Mouse (Mus musculus) G1E (cell line): ENCODE results near the gene Gfy. TPM values are rescaled to one million over a fixed set of nuclear protein-coding genes. Genes with fewer than 3 reads are reported as not detected.

Experiments
- ATAC-seq: 2 replicates; pipeline ENCODE4 v1.8.0; 2016; ENCODE audit warnings: mild to moderate bottlenecking; ENCODE audit not compliant: insufficient number of reproducible peaks, poor library complexity, low FRiP score, severe bottlenecking; ENCODE audit errors: extremely low read depth
- DNase-seq: peaks from one replicate; pipeline ENCODE4 v3.0.0; 2012; ENCODE audit warnings: low spot score
- H3K27me3 ChIP-seq: 2 replicates; pipeline ENCODE4 v1.6.1; 2012; ENCODE audit warnings: mild to moderate bottlenecking, low read length, inconsistent platforms; ENCODE audit not compliant: insufficient read depth
- H3K36me3 ChIP-seq: replicated peaks from 2 replicates; pipeline ENCODE3; 2012; ENCODE audit warnings: mild to moderate bottlenecking, inconsistent platforms
- H3K4me1 ChIP-seq: 2 replicates; pipeline ENCODE4 v1.6.1; 2012; ENCODE audit warnings: low read depth, low read length, inconsistent platforms, mixed read lengths; ENCODE audit not compliant: insufficient read depth
- H3K4me3 ChIP-seq: 2 replicates; pipeline ENCODE4 v1.5.1; 2012; ENCODE audit warnings: low read depth, mild to moderate bottlenecking, inconsistent platforms, low read length, moderate library complexity, mixed read lengths
- H3K9me3 ChIP-seq: replicated peaks from 2 replicates; pipeline ENCODE4 v1.6.1; 2012; ENCODE audit warnings: inconsistent platforms
- CTCF ChIP-seq: IDR thresholded peaks from 2 replicates; pipeline ENCODE4 v1.5.1; 2012; ENCODE audit warnings: low read depth, low read length, inconsistent platforms, mixed read lengths
- GATA1 ChIP-seq: IDR thresholded peaks from 2 replicates; pipeline ENCODE4 v1.6.1; 2012; ENCODE audit warnings: borderline replicate concordance, low read length, inconsistent platforms, mixed read lengths
- GATA2 ChIP-seq: IDR thresholded peaks from 2 replicates; pipeline ENCODE4 v1.6.1; 2012; ENCODE audit warnings: low read depth, low read length, inconsistent platforms, borderline replicate concordance
- POLR2AphosphoS5 ChIP-seq: IDR thresholded peaks from 2 replicates; pipeline ENCODE4 v1.6.1; 2012; ENCODE audit warnings: low read depth, low read length, inconsistent platforms; ENCODE audit not compliant: insufficient replicate concordance
- TAL1 ChIP-seq: conservative IDR thresholded peaks from 2 replicates; pipeline ENCODE4 v1.6.1; 2012; ENCODE audit warnings: low read depth, low read length, inconsistent platforms, mixed read lengths
- polyA plus RNA-seq: library from polyadenylated mRNA; stranded (reverse); fragments of >175 nt; gene quantifications from 2 replicates; pipeline ENCODE4 v1.2.3, GENCODE M21; 2012
- total RNA-seq, 2 experiments: library from RNA; stranded (forward) in 1 of 2; stranded (reverse) in 1 of 2; fragments of 200-1000 nt in 1 of 2; fragments of >200 nt in 1 of 2; fragmentation: Nextera tagmentation in 1 of 2; gene quantifications; 2 replicates each; pipeline ENCODE4 v1.2.3; 2014 to 2017

The Gfy gene
- total RNA-seq (2014; fragmentation: Nextera tagmentation): not detected in 2 replicates
- 0.05 and 0.06 TPM in 2 replicates for total RNA-seq (2017)
- polyA plus RNA-seq: not detected in 2 replicates

DNA sequence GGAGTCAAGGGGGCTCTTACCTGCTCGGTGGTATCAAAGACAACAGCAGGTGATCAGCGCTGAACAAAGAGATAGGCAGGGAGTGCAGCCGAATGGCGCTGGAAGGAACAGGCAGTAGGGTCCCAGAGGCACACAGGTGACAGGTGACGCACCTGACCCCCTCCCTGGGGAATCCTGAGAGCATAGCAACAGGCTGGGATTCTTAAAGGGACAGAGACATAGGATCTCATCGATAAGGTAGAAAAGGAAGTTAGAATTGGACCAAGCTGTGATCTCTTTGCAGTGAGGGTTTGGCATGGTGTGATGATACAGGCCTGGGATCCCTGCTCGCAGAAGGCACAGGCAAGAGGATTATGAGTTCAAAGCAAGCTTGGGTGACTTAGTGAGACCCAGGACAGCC lies at the start of gene Gfy:
Gene Gfy (minus strand): TSS at position 101 of the 400 bp plus-strand sequence.
- no peaks in the 10 kb centered on the region for H3K36me3 ChIP-seq
- DNase-seq (no peak), ATAC-seq (no peak)
- H3K9me3 ChIP-seq: no peaks in the 10 kb centered on the region
- peaks cover 90% of the 10 kb centered on the region for H3K27me3 ChIP-seq
- TF ChIP-seq GATA2 (no peak), CTCF (no peak), GATA1 (no peak), TAL1 (no peak), POLR2AphosphoS5 (no peak)
- H3K4me3 ChIP-seq: no peak within 1 kb of the TSS
- peaks cover 33% of the 10 kb centered on the region for H3K4me1 ChIP-seq

DNA sequence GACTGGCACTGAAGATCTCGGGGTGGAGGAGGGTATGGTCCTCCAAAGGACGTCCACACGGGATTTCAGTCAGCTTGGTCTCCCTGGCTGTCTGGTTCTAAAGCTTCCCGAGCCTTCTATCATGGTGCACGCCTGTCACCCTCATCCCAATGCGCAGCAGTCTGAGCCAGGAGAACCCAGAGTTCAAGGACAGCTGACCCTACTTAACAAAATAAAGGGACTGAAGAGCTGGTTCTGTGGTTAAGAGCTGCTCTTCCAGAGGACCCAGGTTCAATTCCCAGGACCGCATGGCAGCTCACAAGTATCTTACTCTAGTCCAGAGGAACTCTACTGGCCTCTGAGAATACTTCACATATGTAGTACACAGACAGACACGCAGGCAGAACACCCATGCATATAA lies 49.7 kb upstream of the Gfy start:
- TF ChIP-seq GATA1: no peak
- no peak for TF ChIP-seq CTCF
- no peak for TF ChIP-seq POLR2AphosphoS5
- no peak for TF ChIP-seq GATA2
- no peak for TF ChIP-seq TAL1
- DNase-seq (no peak), ATAC-seq (no peak)
- Histone ChIP-seq H3K4me3 (no peak overlapping the region), H3K9me3 (no peaks in the 10 kb centered on the region), H3K4me1 (peaks cover 8% of the 10 kb centered on the region), H3K27me3 (peaks cover 41% of the 10 kb centered on the region), H3K36me3 (peaks cover 26% of the 10 kb centered on the region)

DNA sequence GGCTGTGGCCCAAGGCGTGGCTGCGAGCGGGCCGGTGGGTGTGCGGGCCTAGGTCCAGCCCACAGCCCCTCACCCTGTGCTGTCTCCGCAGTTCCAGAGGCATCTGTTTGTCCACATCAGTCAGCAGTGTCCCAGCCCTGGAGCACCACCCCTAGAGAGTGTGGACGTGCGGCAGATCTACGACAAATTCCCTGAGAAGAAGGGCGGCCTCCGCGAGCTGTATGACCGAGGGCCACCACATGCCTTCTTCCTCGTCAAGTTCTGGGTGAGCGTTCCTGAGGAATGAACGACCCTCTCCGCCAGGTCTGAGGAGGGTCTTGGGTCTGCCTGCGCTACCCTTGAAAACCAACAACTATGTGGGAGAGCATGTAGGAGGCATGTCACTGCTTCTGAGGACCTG lies 49.2 kb upstream of the Gfy start:
- Histone ChIP-seq H3K27me3 (peaks cover 44% of the 10 kb centered on the region), H3K4me3 (no peak overlapping the region), H3K4me1 (peaks cover 6% of the 10 kb centered on the region), H3K36me3 (peaks cover 21% of the 10 kb centered on the region), H3K9me3 (no peaks in the 10 kb centered on the region)
- no peak for TF ChIP-seq CTCF
- no peak for TF ChIP-seq TAL1
- no peak for TF ChIP-seq POLR2AphosphoS5
- ATAC-seq (no peak), DNase-seq (no peak)

- Histone ChIP-seq H3K4me3 (no peak overlapping the region), H3K36me3 (peaks cover 3% of the 10 kb centered on the region), H3K27me3 (peaks cover 50% of the 10 kb centered on the region), H3K9me3 (no peaks in the 10 kb centered on the region), H3K4me1 (peaks cover 4% of the 10 kb centered on the region)
- DNase-seq (no peak), ATAC-seq (no peak)
- no peak for TF ChIP-seq GATA2
- no peak for TF ChIP-seq TAL1
- no peak for TF ChIP-seq POLR2AphosphoS5
- no peak for TF ChIP-seq GATA1
- no peak for TF ChIP-seq CTCF
These were observed 47.1 kb upstream of the Gfy start for GRCm38 (mm10) chr7:45226421-45226820.

GRCm38 (mm10) chr7:45224826-45225225 lies 45.5 kb upstream of the Gfy start:
- H3K4me3 ChIP-seq: no peak overlapping the region
- DNase-seq (no peak), ATAC-seq (no peak)
- H3K36me3 ChIP-seq: no peaks in the 10 kb centered on the region
- H3K4me1 ChIP-seq: no peaks in the 10 kb centered on the region; the same call in none of the 2 replicates
- H3K9me3 ChIP-seq: no peaks in the 10 kb centered on the region
- TF ChIP-seq TAL1 (no peak), CTCF (no peak), GATA1 (no peak), GATA2 (no peak), POLR2AphosphoS5 (no peak)
- H3K27me3 ChIP-seq: peaks cover 56% of the 10 kb centered on the region

DNA sequence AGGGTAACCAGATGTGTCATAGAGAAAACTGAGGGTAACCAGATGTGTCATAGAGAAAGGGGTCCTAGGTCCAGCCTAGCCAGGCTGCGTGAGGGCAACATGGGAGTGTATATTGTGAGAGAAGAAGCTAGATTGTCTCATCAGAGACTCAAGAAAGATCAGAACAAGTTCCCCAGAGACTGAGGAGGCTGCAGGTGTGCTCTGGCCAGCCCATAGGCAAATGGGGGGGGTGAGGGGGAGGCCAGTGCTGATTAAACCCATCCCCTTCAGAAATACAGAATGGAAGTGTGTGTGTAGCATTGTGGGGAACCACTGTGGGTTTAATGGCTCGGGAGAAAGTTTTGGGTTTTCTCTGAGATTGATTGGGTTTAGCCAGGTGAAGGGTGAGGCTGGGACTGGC lies 42.3 kb upstream of the Gfy start:
- Histone ChIP-seq H3K4me1 (no peaks in the 10 kb centered on the region; the same call in 1 of the 2 replicates), H3K27me3 (peaks cover 59% of the 10 kb centered on the region), H3K36me3 (no peaks in the 10 kb centered on the region), H3K4me3 (no peak overlapping the region), H3K9me3 (no peaks in the 10 kb centered on the region)
- TF ChIP-seq GATA1: no peak
- no peak for ATAC-seq
- DNase-seq: no peak
